8 mouse cellular contexts compared by ENCODE assay signal in genomic region chr13:74639712-74640522, GRCm38 (mm10). TPM values are rescaled to one million over a fixed set of nuclear protein-coding genes. Genes with fewer than 3 reads are reported as not detected.
DNase-seq lines count a peak whose midpoint lies in the region; ATAC-seq and TF ChIP-seq lines count a peak whose summit lies in the region.

No protein-coding gene starts in this region.

- POLR2A ChIA-PET in Patski (lab: Charles Lee), result interaction anchor here (1.2 kb wide), 1 partner anchor 167 kb away, joined by 4 read pairs; no protein-coding TSS in a partner anchor

- CTCF ChIA-PET in Patski (lab: Charles Lee), result no interaction called here

- peak overlapping the region; percentile 83 for H3K9ac ChIP-seq in hindbrain, embryonic 12.5 days

- H3K9me3 ChIP-seq in hindbrain, embryonic 12.5 days (replicated peaks), result no peaks in the 10 kb centered on the region

- peak overlapping the region; percentile 79 for H3K4me3 ChIP-seq in hindbrain, embryonic 12.5 days

- peak; percentile 55 for DNase-seq in Patski (ENCODE audit: low read depth, low spot score)
- peak; percentile 87 to 88 for DNase-seq in cerebellum, postnatal 14 days
- DNase-seq in frontal cortex, postnatal 14 days (ENCODE audit: low spot score in 2 of 2), result peak; percentile 37 to 48
- DNase-seq in layer of hippocampus, postnatal 14 days (ENCODE audit: low spot score in 2 of 2), result peak; percentile 56 to 69
- DNase-seq in lung, postnatal 10 days, result peak; percentile 89
- peak; percentile 83 for DNase-seq in ovary, postnatal 14 days (ENCODE audit: low spot score)
- peak; percentile 66 to 72 for DNase-seq in thymus, postnatal 10 days (ENCODE audit: low spot score in 2 of 2)

- H3K27me3 ChIP-seq in Patski, result no peaks in the 10 kb centered on the region
- H3K27me3 ChIP-seq in hindbrain, embryonic 12.5 days, result no peaks in the 10 kb centered on the region

- in situ Hi-C loops in Patski (cut with MboI; ENCODE audit: low pct_unique_long_range_greater_than_20kb), result loop anchor here (5.0 to 10.0 kb wide), 2 partner anchors 217 to 565 kb away; no protein-coding TSS in a partner anchor

- peak overlapping the region; percentile 85 for H3K4me2 ChIP-seq in hindbrain, embryonic 12.5 days (replicated peaks)

- WGBS in hindbrain, embryonic 12.5 days, result under 1% methylated on average over 47 of the region's 49 CpGs

- H3K36me3 ChIP-seq in hindbrain, embryonic 12.5 days, result no peaks in the 10 kb centered on the region

- peak overlapping the region; percentile 79 for H3K27ac ChIP-seq in hindbrain, embryonic 12.5 days

- TF ChIP-seq CTCF in Patski (IDR thresholded peaks at IDR 0.05), result no peak

- peaks cover 5% of the 10 kb centered on the region; the same call in 1 of the 2 replicates for H3K4me1 ChIP-seq in hindbrain, embryonic 12.5 days

- peak; percentile 94 for ATAC-seq in Patski
- peak; percentile 92 for ATAC-seq in hindbrain, embryonic 12.5 days (ENCODE audit: low FRiP score)

RNA-seq across cellular contexts. Expression of gene Erap1, which starts 0.5 kb away (rescaled TPM):
- polyA plus RNA-seq in Patski (2021), result 29.3 TPM
- polyA plus RNA-seq in hindbrain, embryonic 12.5 days (2016; fragmentation: Nextera tagmentation; extraction: Ambion mirVana), result 3.8 and 4.6 TPM in 2 replicates
- total RNA-seq in layer of hippocampus, postnatal 14 days (2021), result 10 to 100 TPM in 1 of 2 experiments, 1 to 10 TPM in 1; 9.1 to 17.2 TPM

Comparison
In these comparisons a context has a peak if more than half of its experiments do, and no peak if none do; other contexts are left out.
1. Peak in every context shown above with its lines: DNase-seq, ATAC-seq, H3K4me3 ChIP-seq and H3K27ac ChIP-seq.